Mouse (Mus musculus): Measurements from ENCODE around the gene Ankar. TPM values are rescaled to one million over a fixed set of nuclear protein-coding genes. Genes with fewer than 3 reads are reported as not detected.

The Ankar gene
- polyA plus RNA-seq, 1 experiment, result not detected

DNA sequence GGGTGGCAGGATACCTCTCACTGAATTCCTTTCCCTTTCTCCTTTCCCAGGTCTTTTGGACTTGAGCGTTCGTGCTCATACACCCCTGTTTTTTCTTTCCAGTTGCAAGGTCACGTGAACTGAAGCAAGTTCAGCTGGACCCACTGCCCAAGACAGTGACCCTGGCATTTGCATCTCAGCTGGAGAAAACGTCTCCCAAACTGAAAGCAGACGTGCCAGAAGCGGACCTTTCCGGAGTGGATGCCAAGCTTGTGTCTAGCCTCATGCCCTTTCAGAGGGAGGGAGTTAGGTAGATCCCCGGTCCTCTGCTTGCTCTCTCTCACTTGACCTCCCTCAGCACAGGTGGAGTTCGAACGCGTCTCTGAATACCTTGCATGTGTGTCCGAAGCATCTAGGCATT lies 104.7 kb downstream of the Ankar start:
- DNase-seq (ENCODE audit: extremely low spot score in 1 of 2, low spot score in 1 of 2), result no peak

- peak; percentile 79 for DNase-seq (ENCODE audit: extremely low spot score in 1 of 2, low spot score in 1 of 2)
Measured at GRCm38 (mm10) chr1:72593340-72593951, 106.9 kb downstream of the Ankar start.

Other genes starting within 250 kb of the Ankar start
- 9.5 and 10.1 TPM in 2 replicates for gene March4, start 163.6 kb downstream of the Ankar start, polyA plus RNA-seq (2012; rRNA removed)
- 37.5 and 46.9 TPM in 2 replicates for gene Smarcal1, start 117.3 kb downstream of the Ankar start, polyA plus RNA-seq (2012; rRNA removed)
- 804 and 928 TPM in 2 replicates for gene Rpl37a, start 10.7 kb upstream of the Ankar start, polyA plus RNA-seq (2012; rRNA removed)
- 122 and 133 TPM in 2 replicates for gene Igfbp2, start 123.9 kb upstream of the Ankar start, polyA plus RNA-seq (2012; rRNA removed)
- gene Igfbp5, start 174.3 kb upstream of the Ankar start, polyA plus RNA-seq (2012; rRNA removed), result 71.4 and 75.5 TPM in 2 replicates